12 mouse cellular contexts compared by ENCODE assay signal in genomic region chr4:134954461-134954860, GRCm38 (mm10). TPM values are rescaled to one million over a fixed set of nuclear protein-coding genes. Genes with fewer than 3 reads are reported as not detected.
DNase-seq lines count a peak whose midpoint lies in the region; ATAC-seq and TF ChIP-seq lines count a peak whose summit lies in the region.
"Had no signal": no experiment of that assay in that cellular context is flagged by ENCODE, and none has a peak within 500 bp of the region (broad histone marks: within the 10 kb centered on the region; RNA-seq: fewer than 3 reads in every experiment).

No protein-coding gene starts in this region.

- H3K4me3 ChIP-seq in forebrain, embryonic 15.5 days: no peak overlapping the region
- H3K4me3 ChIP-seq in forebrain, embryonic 10.5 days: no peak overlapping the region
- H3K4me3 ChIP-seq in lung, adult 2 months (replicated peaks; ENCODE audit: extremely low read depth, low read depth, low read length): no peak overlapping the region
- H3K4me3 ChIP-seq in embryonic facial prominence, embryonic 14.5 days (ENCODE audit: low read depth, low read length): no peak overlapping the region
- no peak overlapping the region for H3K4me3 ChIP-seq in limb, embryonic 13.5 days
- H3K4me3 ChIP-seq: heart, adult 2 months; megakaryocyte, embryonic 14.5 days had no signal

- H3K4me2 ChIP-seq in forebrain, embryonic 15.5 days (replicated peaks): 0 out of 2 replicates have a peak overlapping the region, but pooled peaks have one; percentile 4
- no peak overlapping the region; the same call in 1 of the 2 replicates for H3K4me2 ChIP-seq in embryonic facial prominence, embryonic 14.5 days (ENCODE audit: low read depth, low read length)
- H3K4me2 ChIP-seq in limb, embryonic 13.5 days (replicated peaks): 0 out of 2 replicates have a peak overlapping the region, but pooled peaks have one; percentile 2

- H3K9me3 ChIP-seq in forebrain, embryonic 15.5 days: no peaks in the 10 kb centered on the region
- H3K9me3 ChIP-seq in forebrain, embryonic 10.5 days: no peaks in the 10 kb centered on the region
- no peaks in the 10 kb centered on the region for H3K9me3 ChIP-seq in embryonic facial prominence, embryonic 14.5 days (ENCODE audit: control insufficient read depth, low read length)
- no peaks in the 10 kb centered on the region for H3K9me3 ChIP-seq in limb, embryonic 13.5 days
- H3K9me3 ChIP-seq: megakaryocyte, embryonic 14.5 days had no signal

- no peak for ATAC-seq in forebrain, embryonic 15.5 days (replicated peaks)
- ATAC-seq in embryonic facial prominence, embryonic 14.5 days (ENCODE audit: low read depth): no peak
- ATAC-seq in limb, embryonic 13.5 days (ENCODE audit: low FRiP score, low read depth): no peak

- TF ChIP-seq CTCF in lung, adult 2 months (IDR thresholded peaks at IDR 0.05; ENCODE audit: insufficient read depth, low read length): no peak

- no peak for DNase-seq in forebrain, embryonic 10.5 days (ENCODE audit: extremely low spot score, low spot score)
- DNase-seq in lung, postnatal 14 days: peak; percentile 9
- DNase-seq in lung, adult 2 months: no peak
- DNase-seq in embryonic facial prominence, embryonic 14.5 days (ENCODE audit: low spot score): peak; percentile 38
- DNase-seq in embryo, embryonic 11 days: no peak
- no peak for DNase-seq in spleen, adult 12 weeks (ENCODE audit: low spot score)
- DNase-seq: B cell, adult 2 months; layer of hippocampus, postnatal 36 days had no signal

- H3K36me3 ChIP-seq in forebrain, embryonic 15.5 days: no peaks in the 10 kb centered on the region
- no peaks in the 10 kb centered on the region for H3K36me3 ChIP-seq in forebrain, embryonic 10.5 days (replicated peaks)
- H3K36me3 ChIP-seq in embryonic facial prominence, embryonic 14.5 days (ENCODE audit: control insufficient read depth, insufficient read depth, low read length): no peaks in the 10 kb centered on the region
- no peaks in the 10 kb centered on the region for H3K36me3 ChIP-seq in limb, embryonic 13.5 days

- no peak for TF ChIP-seq POLR2A in lung, adult 2 months (IDR thresholded peaks at IDR 0.05; ENCODE audit: borderline replicate concordance, extremely low read depth, low read depth, low read length)

- H3K27ac ChIP-seq in forebrain, embryonic 15.5 days (replicated peaks): no peak overlapping the region
- H3K27ac ChIP-seq in forebrain, embryonic 10.5 days: no peak overlapping the region
- no peak overlapping the region for H3K27ac ChIP-seq in embryonic facial prominence, embryonic 14.5 days (replicated peaks; ENCODE audit: low read depth, low read length)
- no peak overlapping the region for H3K27ac ChIP-seq in limb, embryonic 13.5 days
- H3K27ac ChIP-seq: heart, adult 2 months had no signal

- H3K9ac ChIP-seq in forebrain, embryonic 15.5 days (replicated peaks): peak overlapping the region; percentile 22; the same call in 1 of the 2 replicates
- 0 out of 2 replicates have a peak overlapping the region, but pooled peaks have one; percentile 10 for H3K9ac ChIP-seq in embryonic facial prominence, embryonic 14.5 days (ENCODE audit: low read depth, low read length)
- no peak overlapping the region; the same call in 1 of the 2 replicates for H3K9ac ChIP-seq in limb, embryonic 13.5 days

- 20% methylated on average over 15 of the region's 15 CpGs for WGBS in forebrain, embryonic 15.5 days
- WGBS in forebrain, embryonic 10.5 days: 33% methylated on average over 15 of the region's 15 CpGs
- WGBS in lung, adult 2 months: 13% methylated on average over 15 of the region's 15 CpGs
- WGBS in embryonic facial prominence, embryonic 14.5 days: 25% methylated on average over 15 of the region's 15 CpGs
- WGBS in limb, embryonic 13.5 days: 16% methylated on average over 15 of the region's 15 CpGs

- H3K27me3 ChIP-seq in forebrain, embryonic 15.5 days: no peaks in the 10 kb centered on the region
- peaks cover 42% of the 10 kb centered on the region for H3K27me3 ChIP-seq in forebrain, embryonic 10.5 days (ENCODE audit: poor library complexity, severe bottlenecking)
- H3K27me3 ChIP-seq in embryonic facial prominence, embryonic 14.5 days (replicated peaks; ENCODE audit: control insufficient read depth, insufficient read depth, low read length): no peaks in the 10 kb centered on the region
- H3K27me3 ChIP-seq in limb, embryonic 13.5 days: peaks cover 47% of the 10 kb centered on the region

- H3K4me1 ChIP-seq in forebrain, embryonic 15.5 days: peaks cover 7% of the 10 kb centered on the region
- H3K4me1 ChIP-seq in forebrain, embryonic 10.5 days: peaks cover 18% of the 10 kb centered on the region
- no peaks in the 10 kb centered on the region for H3K4me1 ChIP-seq in lung, adult 2 months (ENCODE audit: control insufficient read depth, insufficient read depth, low read length)
- peaks cover 10% of the 10 kb centered on the region for H3K4me1 ChIP-seq in embryonic facial prominence, embryonic 14.5 days (ENCODE audit: control insufficient read depth, insufficient read depth, low read length)
- peaks cover 18% of the 10 kb centered on the region for H3K4me1 ChIP-seq in limb, embryonic 13.5 days

RNA-seq across cellular contexts. Expression of gene Syf2, which starts 23.8 kb away (rescaled TPM):
- polyA plus RNA-seq in forebrain, embryonic 15.5 days (2015; fragmentation: Nextera tagmentation; extraction: Ambion mirVana): 75.1 and 77.3 TPM in 2 replicates
- 64.4 and 65.9 TPM in 2 replicates for polyA plus RNA-seq in forebrain, embryonic 10.5 days (2016; fragmentation: Nextera tagmentation; extraction: Ambion mirVana)
- polyA plus RNA-seq in lung, adult 2 months (2012; rRNA removed): 25.7 and 43.4 TPM in 2 replicates
- polyA plus RNA-seq in embryonic facial prominence, embryonic 14.5 days (2014; fragmentation: Nextera tagmentation; extraction: Ambion mirVana): 59.7 and 60.0 TPM in 2 replicates
- 73.4 and 75.5 TPM in 2 replicates for polyA plus RNA-seq in limb, embryonic 13.5 days (2015; fragmentation: Nextera tagmentation; extraction: Ambion mirVana)

RNA-seq across cellular contexts. Expression of gene Rsrp1, which starts 31.1 kb away (rescaled TPM):
- polyA plus RNA-seq in forebrain, embryonic 15.5 days (2015; fragmentation: Nextera tagmentation; extraction: Ambion mirVana): 555 and 574 TPM in 2 replicates
- 278 and 295 TPM in 2 replicates for polyA plus RNA-seq in forebrain, embryonic 10.5 days (2016; fragmentation: Nextera tagmentation; extraction: Ambion mirVana)
- 533 and 883 TPM in 2 replicates for polyA plus RNA-seq in lung, adult 2 months (2012; rRNA removed)
- 349 and 369 TPM in 2 replicates for polyA plus RNA-seq in embryonic facial prominence, embryonic 14.5 days (2014; fragmentation: Nextera tagmentation; extraction: Ambion mirVana)
- 523 and 552 TPM in 2 replicates for polyA plus RNA-seq in limb, embryonic 13.5 days (2015; fragmentation: Nextera tagmentation; extraction: Ambion mirVana)

RNA-seq across cellular contexts. Expression of gene Tmem50a, which starts 39.6 kb away (rescaled TPM):
- 193 and 194 TPM in 2 replicates for polyA plus RNA-seq in forebrain, embryonic 15.5 days (2015; fragmentation: Nextera tagmentation; extraction: Ambion mirVana)
- polyA plus RNA-seq in forebrain, embryonic 10.5 days (2016; fragmentation: Nextera tagmentation; extraction: Ambion mirVana): 107 and 112 TPM in 2 replicates
- 125 and 169 TPM in 2 replicates for polyA plus RNA-seq in lung, adult 2 months (2012; rRNA removed)
- 140 and 144 TPM in 2 replicates for polyA plus RNA-seq in embryonic facial prominence, embryonic 14.5 days (2014; fragmentation: Nextera tagmentation; extraction: Ambion mirVana)
- 187 and 193 TPM in 2 replicates for polyA plus RNA-seq in limb, embryonic 13.5 days (2015; fragmentation: Nextera tagmentation; extraction: Ambion mirVana)

Comparison
In these comparisons a context has a peak if more than half of its experiments do, and no peak if none do; other contexts are left out.
1. DNase-seq: peak in lung, postnatal 14 days (single experiment) and embryonic facial prominence, embryonic 14.5 days (single experiment); none in forebrain, embryonic 10.5 days (single experiment), lung, adult 2 months (single experiment), embryo, embryonic 11 days (single experiment) and spleen, adult 12 weeks (single experiment).